Mouse (Mus musculus): Measurements from ENCODE around the gene Cav1.

Gene Cav1

GRCm38 (mm10) chr6:17305954-17306601 is at the start of gene Cav1:
TSS of gene Cav1 (plus strand) at chr6:17306335.
- DNase-seq (ENCODE audit: low spot score in 2 of 2) = no peak

DNA sequence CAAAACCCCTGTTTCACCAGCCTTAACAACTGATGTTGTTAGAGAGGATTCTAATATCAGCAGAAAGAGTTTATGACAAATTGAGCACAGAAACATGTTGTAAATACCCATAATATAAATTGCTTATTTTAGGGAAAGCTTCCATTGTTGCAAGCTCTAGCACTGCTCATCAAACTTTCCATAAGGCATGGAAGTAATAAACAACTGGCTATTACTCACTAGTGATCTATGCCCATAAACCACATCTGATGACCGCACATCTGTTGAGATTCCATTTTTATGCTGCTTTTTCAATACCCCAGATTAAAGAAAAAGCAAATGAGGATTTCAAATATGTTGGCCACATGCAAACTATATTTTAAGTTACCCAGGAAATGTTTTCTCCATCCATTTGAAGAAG is 48.0 kb upstream of the Cav1 start:
- DNase-seq (ENCODE audit: low spot score in 2 of 2) = no peak

GRCm38 (mm10) chr6:17258911-17259310 is 47.2 kb upstream of the Cav1 start:
- no peak for DNase-seq (ENCODE audit: low spot score in 2 of 2)

- no peak for DNase-seq (ENCODE audit: low spot score in 2 of 2)
These were observed 43.3 kb upstream of the Cav1 start for GRCm38 (mm10) chr6:17262786-17263185.

- no peak for DNase-seq (ENCODE audit: low spot score in 2 of 2)
These were observed 41.1 kb upstream of the Cav1 start for GRCm38 (mm10) chr6:17265043-17265442.

DNA sequence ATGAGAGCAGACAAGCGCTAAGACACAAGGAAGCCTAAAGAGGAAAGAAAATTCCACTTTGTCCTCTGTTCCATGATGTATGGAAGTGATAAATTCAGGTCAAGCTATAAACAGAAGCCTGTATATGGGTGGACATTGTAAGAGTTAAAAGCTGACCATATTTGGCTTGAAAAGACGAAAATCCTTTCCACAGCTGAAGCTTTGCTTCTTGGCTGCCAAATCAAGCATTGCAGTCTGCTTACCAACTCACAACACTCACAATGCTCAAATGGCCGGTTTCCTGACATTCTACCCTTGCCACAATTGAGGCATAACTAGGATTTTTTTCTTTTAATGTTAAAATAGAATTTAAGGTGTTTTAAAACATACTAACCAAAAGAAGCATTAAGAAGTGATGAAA is 39.7 kb upstream of the Cav1 start:
- DNase-seq (ENCODE audit: low spot score in 2 of 2) = no peak

DNA sequence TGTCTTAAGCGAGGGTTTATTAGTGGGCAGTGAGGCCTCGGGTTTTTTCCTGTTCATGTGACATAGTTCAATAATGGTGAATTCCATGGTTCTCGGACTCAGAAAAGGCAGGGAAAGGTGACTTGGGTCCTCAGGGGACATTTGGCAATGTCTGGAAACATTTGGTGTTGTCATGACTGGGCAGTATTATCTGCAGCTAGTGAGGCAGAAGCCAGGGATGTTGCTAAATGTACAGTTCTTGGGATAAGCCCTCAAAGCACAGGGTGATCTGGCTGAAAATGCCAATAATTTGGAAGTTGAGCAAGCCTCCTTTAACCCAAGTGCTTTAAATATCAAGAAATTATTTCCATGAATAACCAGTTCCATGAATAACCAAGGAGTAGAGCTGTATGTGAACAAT is 27.8 kb upstream of the Cav1 start:
- no peak for DNase-seq (ENCODE audit: low spot score in 2 of 2)

DNA sequence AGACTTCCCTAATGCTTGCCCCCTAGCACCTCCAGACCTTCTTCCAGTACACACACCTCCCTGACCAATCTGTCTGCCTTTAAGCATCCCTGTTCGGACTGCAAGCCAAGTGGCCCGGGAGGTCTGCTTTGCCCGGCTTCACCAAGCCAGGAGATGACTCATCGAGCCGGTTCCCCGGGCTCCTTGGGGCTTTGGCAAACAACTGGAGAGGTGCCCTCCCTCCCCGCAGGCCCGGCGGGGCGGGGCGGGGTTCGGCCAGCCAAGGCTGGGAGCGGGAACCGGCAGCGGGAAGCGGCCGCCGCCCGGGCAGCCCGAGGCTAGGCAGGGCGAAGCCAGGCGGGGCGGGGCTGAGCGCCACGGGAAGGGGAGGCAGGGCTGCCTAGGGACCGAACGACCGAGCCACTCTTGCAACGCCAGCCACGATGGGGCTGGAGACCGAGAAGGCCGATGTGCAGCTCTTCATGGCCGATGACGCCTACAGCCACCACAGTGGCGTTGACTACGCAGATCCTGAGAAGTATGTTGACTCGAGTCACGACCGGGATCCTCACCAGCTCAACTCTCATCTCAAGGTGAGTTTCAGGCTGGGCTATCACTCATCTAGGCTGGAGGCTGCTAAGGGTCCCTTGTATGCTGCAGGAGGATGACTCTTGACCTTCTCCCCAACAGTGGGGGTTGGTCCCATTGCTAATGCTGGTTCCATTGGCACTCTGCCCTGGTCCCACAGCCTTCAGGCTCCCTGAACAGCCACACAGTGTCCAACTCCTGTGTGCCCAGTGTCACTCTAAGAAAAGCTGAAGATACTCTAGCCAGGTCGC is 25.0 kb upstream of the Cav1 start, which contains the start of gene Cav2:
Gene Cav2 (plus strand): TSS at position 247 of the 818 bp plus-strand sequence.
- DNase-seq (ENCODE audit: low spot score in 2 of 2) = peak; percentile 30 to 70

GRCm38 (mm10) chr6:17281757-17282092 is 24.4 kb upstream of the Cav1 start:
- DNase-seq (ENCODE audit: low spot score in 2 of 2) = no peak

DNA sequence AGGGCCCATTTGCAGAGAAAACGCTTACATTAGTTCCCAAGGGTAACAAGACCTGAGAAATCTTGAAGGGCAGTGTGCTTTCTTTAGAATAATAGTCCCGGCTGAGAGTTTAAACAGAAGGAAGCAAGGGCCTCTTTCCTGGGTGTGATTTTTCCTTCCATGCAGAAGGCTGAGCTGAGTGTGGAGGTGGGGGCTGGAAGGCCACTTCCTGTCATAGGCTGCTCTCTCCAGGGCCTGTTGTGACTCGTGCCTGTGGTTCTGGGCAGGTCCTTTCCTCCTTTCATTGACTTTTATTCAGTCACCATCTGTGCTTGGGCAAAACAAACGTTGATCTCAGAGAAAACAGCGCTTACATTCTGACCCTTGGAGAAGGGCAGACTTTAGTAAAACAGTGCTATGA is 24.0 kb upstream of the Cav1 start:
- DNase-seq (ENCODE audit: low spot score in 2 of 2) = no peak

GRCm38 (mm10) chr6:17283834-17284233 is 22.3 kb upstream of the Cav1 start:
- DNase-seq (ENCODE audit: low spot score in 2 of 2) = no peak

GRCm38 (mm10) chr6:17286381-17286780 is 19.8 kb upstream of the Cav1 start:
- DNase-seq (ENCODE audit: low spot score in 2 of 2) = no peak

GRCm38 (mm10) chr6:17295116-17295515 is 11.0 kb upstream of the Cav1 start:
- DNase-seq (ENCODE audit: low spot score in 2 of 2) = no peak

DNA sequence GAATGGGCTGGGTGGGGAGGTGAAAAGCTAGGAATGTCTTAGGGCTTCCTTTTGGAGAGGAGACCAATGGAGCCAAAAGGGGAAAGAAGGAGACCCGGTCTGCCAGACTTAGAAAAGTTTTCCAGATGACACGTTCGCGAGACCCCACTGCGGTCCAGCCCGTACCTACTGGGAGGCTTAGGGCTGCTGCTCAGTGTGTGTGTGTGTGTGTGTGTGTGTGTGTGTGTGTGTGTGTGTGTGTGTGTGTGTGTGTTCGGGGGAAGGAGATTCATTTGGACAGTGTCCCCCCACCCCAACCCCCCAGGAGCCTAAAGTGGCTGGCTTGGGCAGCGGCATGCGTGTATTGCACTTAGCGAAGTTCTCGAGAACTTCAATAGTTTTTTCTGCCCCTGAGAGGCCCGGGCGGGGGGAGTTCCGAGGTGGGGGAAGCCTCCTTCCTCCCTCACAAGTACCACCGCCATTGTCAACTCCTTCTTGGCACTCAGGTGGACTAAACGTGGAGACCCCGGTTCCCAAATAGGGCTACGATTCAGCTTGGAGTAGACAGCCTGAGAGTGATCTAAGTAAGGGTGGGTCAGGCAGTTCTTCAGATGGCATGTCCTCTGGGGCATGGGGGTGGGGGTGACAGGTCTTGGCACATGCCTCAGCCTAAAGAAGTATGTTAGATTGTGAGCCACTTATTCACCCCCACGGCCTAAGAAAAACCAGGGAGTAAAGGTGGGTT is 629 bp downstream of the Cav1 start:
- DNase-seq (ENCODE audit: low spot score in 2 of 2) = no peak

- DNase-seq (ENCODE audit: low spot score in 2 of 2) = peak; percentile 53 to 77
These were observed 1.5 kb downstream of the Cav1 start for GRCm38 (mm10) chr6:17307461-17308115.

- no peak for DNase-seq (ENCODE audit: low spot score in 2 of 2)
These were observed 2.5 kb downstream of the Cav1 start for GRCm38 (mm10) chr6:17308661-17309060.

DNA sequence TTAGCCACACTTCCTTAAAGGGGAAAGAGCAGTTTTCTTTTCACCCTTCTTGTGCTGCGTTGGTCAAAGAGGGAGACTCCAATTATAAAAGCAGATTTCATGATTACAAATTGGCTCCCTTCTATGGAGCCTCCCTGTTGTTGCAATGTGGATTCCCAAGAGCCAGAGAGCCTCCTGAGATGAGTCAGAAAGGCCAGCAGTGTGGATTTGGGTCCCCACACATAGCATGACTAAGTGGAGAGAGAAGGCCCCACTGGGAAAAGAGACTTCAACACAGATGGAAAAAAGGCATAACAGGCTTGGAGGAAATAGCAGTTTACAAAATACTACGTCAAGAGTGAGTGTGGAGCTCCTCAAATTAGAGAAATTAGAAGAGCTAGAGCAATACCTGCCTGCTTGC is 3.1 kb downstream of the Cav1 start:
- DNase-seq (ENCODE audit: low spot score in 2 of 2) = no peak

DNA sequence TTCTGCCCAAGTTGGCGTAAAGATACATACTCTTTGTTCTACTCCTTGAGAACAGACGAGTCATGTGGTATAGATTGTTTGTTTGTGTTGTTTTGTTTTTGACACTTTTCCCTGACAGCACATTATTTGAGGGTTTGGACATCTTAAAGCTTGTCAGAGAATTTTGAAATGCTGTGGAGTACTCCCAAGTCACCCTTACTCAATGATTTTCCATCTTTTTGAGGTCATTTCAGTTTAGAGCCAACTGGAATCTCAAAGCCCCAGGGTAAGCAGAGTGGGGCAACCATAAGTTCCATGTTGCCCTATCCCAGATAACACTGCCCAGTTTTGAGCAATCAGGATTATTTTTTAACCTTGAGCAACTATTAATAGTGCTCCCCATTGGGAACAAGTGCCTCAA is 8.1 kb downstream of the Cav1 start:
- DNase-seq (ENCODE audit: low spot score in 2 of 2) = no peak

DNA sequence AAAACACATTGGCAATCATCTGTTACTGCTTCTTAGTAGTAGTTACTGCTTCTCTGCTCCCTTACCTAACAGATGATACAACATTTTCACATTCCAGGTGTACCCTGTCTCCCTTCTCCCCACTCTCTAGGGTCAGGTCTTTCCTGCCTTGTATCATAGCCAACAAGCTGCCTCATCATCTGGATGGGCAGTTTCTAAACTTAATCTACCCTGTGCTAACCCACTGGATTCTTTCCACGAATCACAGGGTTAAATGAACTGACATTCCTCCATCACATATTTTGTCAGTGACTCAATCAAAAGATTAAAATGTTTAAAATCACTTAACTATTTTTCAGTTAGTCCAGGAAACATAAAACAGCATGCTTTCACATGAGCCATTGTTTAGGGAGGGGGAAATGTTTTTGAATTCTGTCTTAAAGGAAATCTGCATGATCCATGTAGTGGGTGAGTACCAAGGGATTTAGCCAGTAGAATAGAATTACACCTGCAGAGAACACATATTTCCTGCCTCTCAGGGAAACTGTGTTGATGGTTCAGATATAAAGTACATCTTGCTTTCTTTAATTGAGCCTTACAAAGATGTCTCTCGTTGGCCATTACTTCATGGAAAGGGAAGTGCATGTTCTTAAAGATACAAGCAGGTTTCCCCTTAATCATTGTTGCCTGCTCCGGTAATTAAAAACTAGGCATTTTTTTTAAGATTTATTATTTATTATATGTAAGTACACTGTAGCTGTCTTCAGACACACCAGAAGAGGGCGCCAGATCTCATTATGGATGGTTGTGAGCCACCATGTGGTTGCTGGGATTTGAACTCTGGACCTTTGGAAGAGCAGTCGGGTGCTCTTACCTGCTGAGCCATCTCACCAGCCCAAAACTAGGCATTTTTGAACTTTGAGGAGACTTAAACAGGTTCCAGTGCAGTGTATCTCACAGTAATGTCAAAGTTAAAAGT is 8.8 kb downstream of the Cav1 start:
- DNase-seq (ENCODE audit: low spot score in 2 of 2) = no peak

DNA sequence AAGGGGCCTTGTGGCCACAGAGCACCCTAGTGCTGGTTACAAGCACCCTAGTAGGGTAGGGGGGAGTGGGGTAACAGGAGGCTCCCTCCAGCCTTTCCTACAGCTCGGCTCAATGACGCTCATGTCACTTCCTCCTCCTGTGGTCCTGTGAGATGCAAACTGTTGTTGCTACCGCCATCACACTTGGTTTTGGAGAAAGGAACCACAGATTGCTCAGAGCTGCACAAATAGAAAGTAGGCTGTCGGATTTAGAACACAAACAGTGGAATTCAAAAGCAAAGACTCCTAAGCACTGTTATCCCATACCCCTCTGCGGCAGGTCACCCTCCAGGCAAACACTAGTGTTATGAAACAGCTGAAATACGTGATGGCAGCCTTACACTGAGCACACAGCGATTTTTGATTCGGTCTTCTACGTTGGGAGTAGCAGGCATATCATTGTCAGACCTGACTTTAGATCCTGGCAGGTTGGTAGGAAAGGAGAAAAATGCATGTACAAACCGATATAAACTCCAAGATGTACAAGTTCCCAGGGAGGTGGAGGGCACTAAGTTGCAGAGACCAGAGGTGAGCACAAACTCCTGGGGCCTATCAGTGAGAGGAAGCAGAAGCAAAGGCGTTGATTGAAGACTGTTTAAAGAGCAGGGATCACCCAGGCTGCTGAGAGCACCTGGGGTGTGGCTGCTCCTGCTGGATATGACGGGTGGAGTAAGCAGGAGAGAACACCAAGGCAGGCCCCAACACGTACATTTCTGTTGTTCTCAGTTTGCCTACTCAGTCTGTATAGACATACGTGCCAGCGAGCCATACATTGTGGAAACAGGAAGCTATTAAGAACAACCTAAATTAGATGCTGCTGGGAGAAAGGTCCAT is 10.4 kb downstream of the Cav1 start:
- DNase-seq (ENCODE audit: low spot score in 2 of 2) = no peak
